Mouse (Mus musculus) midbrain, embryonic 16.5 days (tissue): ENCODE measurements around the gene Cant1. TPM values are rescaled to one million over a fixed set of nuclear protein-coding genes. Genes with fewer than 3 reads are reported as not detected.

Source experiments
- ATAC-seq: fragments of 200-750 bp; cut with Nextera tagmentation; 2 replicates; pipeline ENCODE4 v1.8.0; 2017; ENCODE audit warnings: moderate TSS enrichment
- H3K27ac ChIP-seq: fragments of 300-500 bp; sonication (generic); 2 replicates; pipeline ENCODE4 v1.5.1; 2014; ENCODE audit warnings: mild to moderate bottlenecking, low read length, mixed read lengths
- H3K27me3 ChIP-seq: fragments of 300-500 bp; sonication (generic); 2 replicates; pipeline ENCODE4 v1.6.1; 2014; ENCODE audit warnings: low read depth, low read length, mixed read lengths; ENCODE audit not compliant: control insufficient read depth, insufficient read depth
- H3K36me3 ChIP-seq: fragments of 300-500 bp; sonication (generic); 2 replicates; pipeline ENCODE4 v1.6.1; 2014; ENCODE audit warnings: mild to moderate bottlenecking, low read length, moderate library complexity, mixed read lengths; ENCODE audit not compliant: control insufficient read depth, insufficient read depth
- H3K4me1 ChIP-seq: fragments of 300-500 bp; sonication (generic); 2 replicates; pipeline ENCODE4 v1.6.1; 2014; ENCODE audit warnings: mild to moderate bottlenecking, low read length, mixed read lengths; ENCODE audit not compliant: control insufficient read depth, insufficient read depth
- H3K4me2 ChIP-seq: fragments of 300-500 bp; sonication (generic); 2 replicates; pipeline ENCODE4 v1.6.1; 2014; ENCODE audit warnings: mild to moderate bottlenecking, low read length, mixed read lengths
- H3K4me3 ChIP-seq: fragments of 300-500 bp; sonication (generic); 2 replicates; pipeline ENCODE4 v1.5.1; 2014; ENCODE audit warnings: low read depth, mild to moderate bottlenecking, low read length, moderate library complexity, mixed read lengths
- H3K9ac ChIP-seq: fragments of 300-500 bp; sonication (generic); 2 replicates; pipeline ENCODE4 v1.6.1; 2014; ENCODE audit warnings: low read depth, low read length, mixed read lengths
- H3K9me3 ChIP-seq: fragments of 300-500 bp; sonication (generic); replicated peaks from 2 replicates; pipeline ENCODE4 v1.6.1; 2014; ENCODE audit warnings: mild to moderate bottlenecking, low read length, mixed read lengths; ENCODE audit not compliant: control insufficient read depth, poor library complexity, severe bottlenecking
- WGBS: fragments of 180-500 bp; shearing (Covaris S2); extraction: QIAGEN DNeasy Blood & Tissue Kit; methylation state at CpG from one replicate; pipeline ENCODE4 v1.1.7; 2014; 5-methylcytosine and 5-hydroxymethylcytosine counted together
- polyA plus RNA-seq: library from polyadenylated mRNA; unstranded; fragments of >200 nt; fragmentation: Nextera tagmentation; extraction: Ambion mirVana; gene quantifications from 2 replicates; pipeline ENCODE4 v1.2.1, GENCODE M21; 2015

The Cant1 gene
- polyA plus RNA-seq, 1 experiment from 2014 or later: 27.8 TPM

DNA sequence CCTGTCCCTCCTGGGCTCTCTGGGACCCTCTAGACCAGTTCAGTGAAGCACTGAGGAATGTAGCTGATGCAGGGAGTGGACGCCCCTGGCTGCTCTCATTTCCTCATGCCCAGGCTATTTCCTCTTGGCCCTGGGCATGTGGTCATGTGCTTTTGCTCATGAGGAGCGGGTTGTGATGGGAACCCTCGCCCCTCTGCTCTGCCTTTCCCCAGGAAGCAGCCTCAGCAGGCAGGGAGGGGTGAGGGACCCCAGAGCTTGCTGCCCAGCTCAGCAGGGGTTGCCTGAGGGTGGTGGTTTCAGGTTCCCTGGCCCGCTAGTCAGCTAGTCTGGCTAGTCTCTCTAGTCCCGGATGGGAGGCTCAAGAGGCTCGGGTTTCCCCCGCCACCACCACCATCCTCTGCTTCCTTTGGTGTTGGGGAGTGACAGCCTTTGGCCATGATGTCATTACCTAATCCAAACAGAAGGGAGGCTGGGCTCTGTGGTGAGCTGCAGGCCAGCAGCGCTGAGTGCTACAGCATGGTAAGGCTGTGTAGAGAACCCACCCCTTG is 55.8 kb downstream of the Cant1 start:
- WGBS: 10% methylated on average over 8 of the region's 8 CpGs
- H3K27me3 ChIP-seq: no peaks in the 10 kb centered on the region
- no peaks in the 10 kb centered on the region for H3K9me3 ChIP-seq
- H3K9ac ChIP-seq: peak overlapping the region; percentile 43
- peak overlapping the region; percentile 29; the same call in 1 of the 2 replicates for H3K27ac ChIP-seq
- no peak overlapping the region for H3K4me2 ChIP-seq
- peak; percentile 68 for ATAC-seq
- no peaks in the 10 kb centered on the region for H3K36me3 ChIP-seq
- H3K4me1 ChIP-seq: peaks cover 6% of the 10 kb centered on the region
- no peak overlapping the region for H3K4me3 ChIP-seq

DNA sequence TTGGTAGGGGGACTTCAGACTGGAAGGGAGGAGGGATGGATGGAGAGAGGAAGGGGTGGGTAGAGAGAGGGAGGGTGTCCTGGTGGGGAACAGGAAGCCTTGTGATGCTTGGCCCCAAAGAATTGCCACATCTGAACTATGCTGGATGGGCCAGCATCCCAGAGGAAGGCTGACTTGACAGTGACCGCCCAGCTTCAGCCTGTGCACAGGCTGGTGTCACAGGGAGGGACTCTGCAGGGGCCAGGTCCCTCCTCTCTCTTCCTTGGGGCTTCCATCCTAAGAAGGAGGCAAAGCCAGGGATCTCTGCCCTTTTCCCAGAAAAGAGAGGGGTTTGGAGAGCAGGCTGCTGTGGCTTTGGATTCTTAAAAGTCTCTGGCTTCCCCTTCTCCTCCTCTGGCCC is 56.4 kb downstream of the Cant1 start:
- no peaks in the 10 kb centered on the region for H3K27me3 ChIP-seq
- no peak overlapping the region for H3K27ac ChIP-seq
- WGBS: 60% methylated on average over 1 of the region's 1 CpGs
- no peak overlapping the region; the same call in 1 of the 2 replicates for H3K9ac ChIP-seq
- no peaks in the 10 kb centered on the region for H3K9me3 ChIP-seq
- ATAC-seq: no peak
- no peak overlapping the region for H3K4me3 ChIP-seq
- peaks cover 6% of the 10 kb centered on the region for H3K4me1 ChIP-seq
- no peaks in the 10 kb centered on the region for H3K36me3 ChIP-seq
- no peak overlapping the region for H3K4me2 ChIP-seq

DNA sequence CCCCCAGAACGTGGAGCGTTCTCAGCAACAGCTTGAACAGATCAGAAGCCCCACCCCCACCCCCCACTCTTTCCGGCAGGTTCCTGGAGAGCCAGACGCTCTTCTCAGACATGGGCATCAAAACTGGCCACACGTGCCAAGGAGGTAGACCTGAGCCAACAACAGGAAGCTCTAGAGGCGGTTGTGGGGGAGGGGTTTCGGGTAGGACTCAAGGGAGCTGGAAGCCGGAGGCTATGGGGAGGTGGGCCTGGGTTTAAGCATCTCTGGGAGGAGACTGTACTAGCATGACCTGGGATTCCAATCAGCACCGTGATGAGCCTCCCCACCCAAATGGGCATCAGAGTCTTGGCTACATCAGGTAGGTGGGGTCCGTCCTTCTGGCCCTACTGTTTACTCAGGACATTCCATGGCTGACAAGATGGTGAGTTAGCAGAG is 58.0 kb downstream of the Cant1 start:
- peaks cover 6% of the 10 kb centered on the region for H3K4me1 ChIP-seq
- no peaks in the 10 kb centered on the region for H3K9me3 ChIP-seq
- WGBS: 82% methylated on average over 10 of the region's 10 CpGs
- no peak overlapping the region for H3K9ac ChIP-seq
- no peak overlapping the region for H3K27ac ChIP-seq
- H3K4me3 ChIP-seq: no peak overlapping the region
- H3K4me2 ChIP-seq: no peak overlapping the region
- H3K27me3 ChIP-seq: no peaks in the 10 kb centered on the region
- no peak for ATAC-seq
- H3K36me3 ChIP-seq: no peaks in the 10 kb centered on the region

DNA sequence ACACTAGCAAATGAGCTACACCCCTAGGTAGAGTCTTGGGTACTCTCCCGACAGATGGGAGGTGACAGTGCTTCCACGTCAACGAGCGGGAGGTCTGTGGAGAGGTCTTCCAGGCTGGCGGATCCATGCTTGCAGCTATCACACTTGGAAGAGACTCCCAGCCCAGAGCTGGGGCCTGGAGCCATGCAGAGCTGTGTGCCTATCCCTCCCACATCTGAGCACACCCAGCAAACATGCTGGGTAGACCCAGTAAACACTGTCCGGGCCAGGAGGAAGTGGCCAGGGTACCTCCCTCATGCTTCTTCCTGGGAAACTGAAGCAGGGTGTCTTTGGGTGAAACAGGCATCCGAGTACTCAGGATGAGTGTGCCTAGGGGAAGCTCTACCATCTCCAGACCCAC is 58.4 kb downstream of the Cant1 start:
- 86% methylated on average over 7 of the region's 7 CpGs for WGBS
- no peak for ATAC-seq

More for the DNA sequence above, 58.4 kb downstream of the Cant1 start:
- Histone ChIP-seq H3K4me3 (no peak overlapping the region), H3K27me3 (no peaks in the 10 kb centered on the region), H3K9me3 (no peaks in the 10 kb centered on the region), H3K4me2 (no peak overlapping the region), H3K9ac (no peak overlapping the region), H3K36me3 (no peaks in the 10 kb centered on the region), H3K27ac (no peak overlapping the region), H3K4me1 (peaks cover 9% of the 10 kb centered on the region)

Other genes starting within 250 kb of the Cant1 start
- 25.1 and 26.7 TPM in 2 replicates for gene Cyth1, start 170.5 kb downstream of the Cant1 start, polyA plus RNA-seq
- 17.7 and 18.8 TPM in 2 replicates for gene Usp36, start 128.8 kb downstream of the Cant1 start, polyA plus RNA-seq
- gene Cep295nl, start 76.6 kb downstream of the Cant1 start, polyA plus RNA-seq: 0.10 and 0.15 TPM in 2 replicates
- gene Timp2, start 63.3 kb downstream of the Cant1 start, polyA plus RNA-seq: 83.6 and 98.8 TPM in 2 replicates
- gene Lgals3bp, start 17.0 kb downstream of the Cant1 start, polyA plus RNA-seq: 3.8 and 4.4 TPM in 2 replicates
- 4.1 and 4.2 TPM in 2 replicates for gene C1qtnf1, start 9.1 kb upstream of the Cant1 start, polyA plus RNA-seq
- gene Engase, start 57.7 kb upstream of the Cant1 start, polyA plus RNA-seq: 5.5 and 5.9 TPM in 2 replicates